Mouse (Mus musculus) left cerebral cortex, adult 2 months (tissue): Measurements from ENCODE around the gene Fxyd6. TPM values are rescaled to one million over a fixed set of nuclear protein-coding genes. Genes with fewer than 3 reads are reported as not detected.
A peak's percentile ranks its signal among the peaks of the same experiment; 100 is the strongest.

ENCODE experiments used
- DNase-seq, 2 experiments: peaks; one replicate each; pipeline ENCODE4 v3.0.0; 2021 to 2022; ENCODE audit warnings: low spot score in 2 of 2, mixed read lengths in 1 of 2; ENCODE audit errors: extremely low spot score in 1 of 2
- H3K27ac ChIP-seq: fragments of 200-600 bp; 2 replicates; pipeline ENCODE4 v1.8.1; 2022
- H3K4me3 ChIP-seq: fragments of 200-600 bp; 2 replicates; pipeline ENCODE4 v1.8.1; 2022
- CTCF ChIP-seq: fragments of 200-600 bp; IDR thresholded peaks from 2 replicates; pipeline ENCODE4 v1.8.1; 2022; ENCODE audit warnings: antibody characterized with exemption, mild to moderate bottlenecking, moderate library complexity
- intact Hi-C: fragments of 180-260 bp; cut with DNase I; formaldehyde crosslinking; loops from one replicate; pipeline ENCODE4 v1.15.1; 2025
- total RNA-seq, 2 experiments: library from RNA; stranded (reverse); gene quantifications; 2 replicates each; pipeline ENCODE4 v1.2.3; 2021

Gene Fxyd6
- total RNA-seq, 2 experiments from 2014 or later: 106 to 107 TPM

DNA sequence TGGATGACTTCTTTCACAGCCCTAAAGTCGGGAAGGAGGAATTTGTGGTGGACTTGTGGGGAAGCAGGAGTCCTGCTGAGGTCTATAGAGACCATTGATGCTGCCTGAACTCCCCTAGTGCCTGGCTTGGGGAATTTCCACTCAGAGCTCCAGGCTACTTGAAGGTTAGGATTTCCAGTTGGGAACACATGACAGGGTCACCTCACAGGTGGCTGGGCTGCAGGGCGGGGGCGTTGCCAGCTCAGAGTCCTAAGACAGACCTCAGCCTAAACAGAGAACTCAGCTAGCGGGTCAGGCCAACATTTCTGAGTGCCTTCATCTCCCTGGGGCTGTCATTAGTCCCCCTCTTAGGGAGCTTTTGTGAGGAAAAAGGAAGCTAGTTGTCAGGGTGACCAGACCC lies 31.9 kb downstream of the Fxyd6 start:
- no peak for TF ChIP-seq CTCF
- intact Hi-C loops: no loop called here
- DNase-seq: no peak
- no peak overlapping the region for H3K4me3 ChIP-seq
- no peak overlapping the region for H3K27ac ChIP-seq

DNA sequence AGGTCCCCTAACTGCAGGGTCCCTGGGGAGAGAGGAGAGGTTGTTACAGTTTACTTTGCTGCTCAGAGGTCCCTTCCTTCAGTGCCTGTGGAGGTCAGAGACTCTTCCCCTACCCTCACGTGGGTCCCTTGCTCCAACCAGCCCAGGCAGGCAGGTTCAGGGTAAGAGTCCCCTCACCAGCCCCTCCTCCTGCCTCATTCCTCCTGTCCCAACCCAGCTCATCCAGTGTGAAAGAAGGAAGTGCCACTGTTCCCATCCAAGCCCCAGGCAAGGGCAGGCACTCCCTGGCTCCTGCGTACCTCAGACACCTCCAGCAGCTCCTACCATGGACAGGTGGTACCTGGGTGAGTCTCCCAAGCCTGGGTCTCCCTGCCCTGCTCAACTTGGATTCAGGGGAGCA lies 33.0 kb downstream of the Fxyd6 start:
- TF ChIP-seq CTCF: no peak
- intact Hi-C loops: no loop called here
- no peak for DNase-seq
- Histone ChIP-seq H3K27ac (no peak overlapping the region), H3K4me3 (no peak overlapping the region)

- H3K4me3 ChIP-seq: no peak overlapping the region
- intact Hi-C loops: no loop called here
- TF ChIP-seq CTCF: no peak
Observed at GRCm38 (mm10) chr9:45405694-45406093, 35.7 kb downstream of the Fxyd6 start.

GRCm38 (mm10) chr9:45406808-45407207 lies 36.8 kb downstream of the Fxyd6 start:
- no peak overlapping the region for H3K4me3 ChIP-seq
- DNase-seq: no peak
- H3K27ac ChIP-seq: no peak overlapping the region
- intact Hi-C loops: no loop called here
- no peak for TF ChIP-seq CTCF

More at GRCm38 (mm10) chr9:45405694-45406093, 35.7 kb downstream of the Fxyd6 start:
- no peak for DNase-seq
- no peak overlapping the region for H3K27ac ChIP-seq

DNA sequence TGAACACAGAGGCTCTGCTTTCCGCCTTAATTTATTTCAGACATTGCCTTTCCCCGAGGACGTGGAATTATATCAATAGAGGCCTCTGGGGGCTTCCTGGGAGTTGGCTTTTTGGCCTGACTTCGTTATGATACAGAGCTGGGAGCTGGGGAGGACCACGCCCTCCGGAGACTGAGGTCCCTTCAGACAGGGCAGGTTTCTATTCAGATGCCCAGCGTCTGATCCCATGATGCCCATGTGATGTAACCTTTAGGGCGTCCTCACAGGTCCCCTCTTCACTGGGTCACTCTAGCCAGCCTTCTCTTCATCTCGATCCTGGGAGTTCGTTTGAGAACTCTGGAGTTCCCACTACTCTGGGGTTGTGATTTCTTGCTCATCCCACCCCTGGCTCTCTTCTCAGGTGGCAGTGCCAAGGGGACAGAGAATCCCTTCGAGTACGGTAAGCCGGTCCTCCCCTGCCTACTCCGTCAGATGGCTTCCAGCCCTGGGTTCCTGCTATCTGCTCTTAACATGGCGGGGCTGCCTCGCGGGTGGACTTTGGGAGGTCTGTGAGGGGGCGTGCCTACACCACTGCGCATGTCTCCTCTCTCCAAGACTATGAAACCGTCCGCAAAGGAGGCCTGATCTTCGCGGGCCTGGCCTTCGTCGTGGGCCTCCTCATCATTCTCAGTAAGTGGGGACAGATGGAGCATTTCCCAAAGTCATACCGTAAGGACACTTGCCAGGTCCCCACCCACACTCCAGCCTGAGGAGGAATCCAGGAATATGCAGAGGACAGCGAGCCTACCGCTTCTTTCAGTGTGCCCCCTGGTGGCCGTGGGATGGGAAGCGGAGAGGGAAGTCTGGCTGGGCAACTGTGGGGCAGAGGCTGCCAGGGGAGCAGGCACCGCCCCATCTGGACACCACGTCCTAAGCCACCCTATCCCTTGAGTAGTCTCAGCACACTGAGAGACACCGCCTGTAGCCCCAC lies 38.0 kb downstream of the Fxyd6 start:
- H3K4me3 ChIP-seq: peak overlapping the region; percentile 28
- intact Hi-C loops: loop anchor here (1.0 to 2.0 kb wide), 3 partner anchors 108 to 415 kb away; no protein-coding TSS in a partner anchor
- DNase-seq: peak; percentile 78 to 86
- H3K27ac ChIP-seq: peak overlapping the region; percentile 54; the same call in 1 of the 2 replicates
- peak; percentile 90 for TF ChIP-seq CTCF

DNA sequence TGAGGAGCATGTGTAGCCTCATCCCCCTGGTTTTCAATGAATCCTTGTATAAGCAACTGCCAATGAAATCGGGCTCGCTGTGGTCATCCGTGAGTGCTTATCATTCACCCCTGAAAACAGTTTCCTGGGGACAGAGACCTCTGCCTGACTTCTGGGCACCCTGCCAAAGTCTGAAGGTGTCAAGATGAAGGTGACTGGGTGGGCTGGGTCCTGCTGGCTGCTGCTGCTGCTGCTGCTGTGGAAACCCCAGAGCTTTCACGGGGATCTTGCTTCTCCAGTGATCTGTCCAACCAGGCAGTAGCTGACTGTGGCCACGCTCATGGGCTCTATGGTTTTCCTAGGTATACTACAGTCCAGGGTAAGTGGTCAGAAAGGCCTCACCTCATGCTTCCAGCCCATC lies 40.2 kb downstream of the Fxyd6 start:
- Histone ChIP-seq H3K4me3 (no peak overlapping the region), H3K27ac (no peak overlapping the region)
- DNase-seq: no peak
- intact Hi-C loops: no loop called here
- TF ChIP-seq CTCF: no peak

DNA sequence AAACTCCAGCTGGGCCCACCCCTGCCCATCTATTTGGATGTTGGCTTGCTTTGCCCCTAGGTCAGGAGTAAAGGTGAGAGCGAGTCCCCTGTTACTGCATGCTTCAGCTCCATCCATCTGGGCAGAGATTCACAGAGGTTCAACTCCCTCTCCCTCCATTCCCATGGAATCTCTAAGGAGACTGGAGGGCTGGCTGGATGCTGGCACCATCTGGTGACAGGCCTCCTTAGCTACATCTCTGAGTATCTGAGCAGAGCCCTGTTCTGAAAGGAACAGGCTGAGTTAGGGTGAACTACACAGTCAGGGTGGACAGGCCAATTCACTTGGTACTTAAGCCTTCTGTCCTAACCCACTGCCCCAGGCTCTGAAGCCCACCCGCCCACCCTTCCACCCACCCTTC lies 40.6 kb downstream of the Fxyd6 start:
- no peak overlapping the region for H3K27ac ChIP-seq
- no peak overlapping the region for H3K4me3 ChIP-seq
- intact Hi-C loops: no loop called here
- TF ChIP-seq CTCF: peak; percentile 10; the same call in 1 of the 2 replicates
- no peak for DNase-seq

- H3K27ac ChIP-seq: no peak overlapping the region
- no peak overlapping the region for H3K4me3 ChIP-seq
- no peak for TF ChIP-seq CTCF
- no peak for DNase-seq
- intact Hi-C loops: no loop called here
Observed at GRCm38 (mm10) chr9:45411111-45411510, 41.1 kb downstream of the Fxyd6 start.

DNA sequence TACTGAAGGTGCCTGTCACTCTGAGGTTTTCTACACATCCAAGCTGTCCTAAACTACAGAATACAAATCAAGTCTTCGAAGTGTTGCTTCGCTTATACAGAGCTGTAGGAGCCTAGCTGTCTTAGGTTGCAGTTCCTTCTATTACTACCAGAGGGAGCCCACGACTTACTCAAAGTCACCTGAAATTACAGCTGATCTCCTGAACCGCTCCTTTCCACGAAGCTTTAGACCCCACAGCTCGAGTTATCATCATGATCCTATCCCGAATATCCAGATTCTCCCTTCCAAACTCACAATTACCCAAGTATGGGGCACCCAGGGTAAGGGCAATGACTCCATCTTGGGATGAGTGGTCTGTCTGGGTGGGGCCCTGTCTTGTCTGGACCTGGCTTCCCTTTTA lies 41.8 kb downstream of the Fxyd6 start:
- Histone ChIP-seq H3K4me3 (no peak overlapping the region), H3K27ac (no peak overlapping the region)
- peak; percentile 26 to 43 for DNase-seq
- TF ChIP-seq CTCF: peak; percentile 68
- intact Hi-C loops: loop anchor here (1.0 to 2.0 kb wide), 2 partner anchors 342 to 417 kb away; partner anchors contain the start of gene Cep164

DNA sequence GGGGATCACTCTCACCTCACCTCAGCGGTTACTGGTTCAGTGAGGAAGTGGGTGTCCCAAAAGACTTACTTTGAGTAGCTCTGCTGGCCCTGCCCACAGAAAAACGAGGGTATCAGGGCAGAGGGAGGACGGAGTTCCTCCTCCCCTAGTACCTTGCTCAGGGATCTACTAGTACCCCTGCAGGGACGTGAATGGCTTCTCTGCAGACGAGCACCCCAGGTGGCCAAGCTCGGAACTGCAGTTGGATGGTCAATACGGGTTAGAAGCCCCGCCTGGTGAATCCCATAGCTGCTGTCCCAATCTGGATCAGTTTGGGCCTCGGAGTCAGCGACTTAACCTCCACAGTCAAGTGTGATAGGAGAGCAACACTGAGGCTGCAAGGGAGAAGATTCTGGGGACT lies 42.3 kb downstream of the Fxyd6 start:
- no peak overlapping the region for H3K27ac ChIP-seq
- DNase-seq: peak; percentile 82 to 92
- TF ChIP-seq CTCF: peak; percentile 93
- no peak overlapping the region for H3K4me3 ChIP-seq
- intact Hi-C loops: loop anchor here (1.0 to 2.0 kb wide), 2 partner anchors 342 to 417 kb away; partner anchors contain the start of gene Cep164

GRCm38 (mm10) chr9:45412700-45413477 lies 42.9 kb downstream of the Fxyd6 start:
- no peak for DNase-seq
- TF ChIP-seq CTCF: no peak
- Histone ChIP-seq H3K27ac (no peak overlapping the region), H3K4me3 (no peak overlapping the region)
- intact Hi-C loops: loop anchor here (1.0 to 2.0 kb wide), 2 partner anchors 341 to 416 kb away; partner anchors contain the start of gene Cep164
